Mouse (Mus musculus): ENCODE results near the gene Anapc1.

The Anapc1 gene

GRCm38 (mm10) chr2:128686921-128687557 is at the start of gene Anapc1:
Gene Anapc1 (minus strand): TSS chr2:128687391.
- peak; percentile 91 to 96 for DNase-seq (ENCODE audit: inconsistent age in 2 of 2, low spot score in 1 of 2)

DNA sequence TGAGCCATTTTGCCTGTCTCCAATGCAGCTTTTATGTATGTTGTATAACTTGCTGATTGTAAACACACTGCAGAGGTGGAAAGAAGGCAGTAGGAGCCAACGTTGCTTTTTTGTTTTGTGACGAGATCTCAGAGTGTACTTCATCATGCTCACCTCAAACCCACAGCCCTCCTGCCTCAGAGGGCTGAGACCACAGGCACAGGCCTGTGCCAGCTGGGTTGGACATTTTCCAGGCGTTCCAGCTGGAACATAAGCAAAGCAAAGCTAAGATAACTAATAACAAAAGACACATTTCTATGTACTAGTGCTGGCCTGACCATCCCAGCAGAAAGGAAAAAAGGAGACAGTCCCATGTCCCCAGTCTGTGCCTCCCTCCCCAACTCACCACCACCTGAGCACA is 47.9 kb upstream of the Anapc1 start:
- peak in 1 of 2 experiments; percentile 18 for DNase-seq (ENCODE audit: inconsistent age in 2 of 2, low spot score in 1 of 2)

DNA sequence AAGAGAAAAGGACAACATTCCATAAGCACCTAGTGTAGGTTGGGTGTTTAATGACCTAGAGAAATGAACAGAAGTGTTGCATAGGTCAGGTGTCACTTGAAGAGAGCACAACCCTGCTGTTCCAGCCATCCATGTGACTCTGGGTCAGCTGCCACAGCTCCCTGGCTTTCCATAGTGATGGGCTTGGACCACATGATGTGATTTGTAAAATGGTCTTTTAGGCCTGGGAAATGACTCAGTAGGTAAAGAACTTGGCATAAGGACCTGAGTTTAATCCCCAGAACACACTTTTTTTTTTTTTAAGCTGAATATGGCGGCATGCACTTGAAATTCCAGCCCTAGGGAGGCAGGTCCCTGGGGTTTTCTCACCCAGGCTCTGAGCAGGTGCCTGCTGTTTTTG is 44.8 kb upstream of the Anapc1 start:
- DNase-seq (ENCODE audit: inconsistent age in 2 of 2, low spot score in 1 of 2): no peak

DNA sequence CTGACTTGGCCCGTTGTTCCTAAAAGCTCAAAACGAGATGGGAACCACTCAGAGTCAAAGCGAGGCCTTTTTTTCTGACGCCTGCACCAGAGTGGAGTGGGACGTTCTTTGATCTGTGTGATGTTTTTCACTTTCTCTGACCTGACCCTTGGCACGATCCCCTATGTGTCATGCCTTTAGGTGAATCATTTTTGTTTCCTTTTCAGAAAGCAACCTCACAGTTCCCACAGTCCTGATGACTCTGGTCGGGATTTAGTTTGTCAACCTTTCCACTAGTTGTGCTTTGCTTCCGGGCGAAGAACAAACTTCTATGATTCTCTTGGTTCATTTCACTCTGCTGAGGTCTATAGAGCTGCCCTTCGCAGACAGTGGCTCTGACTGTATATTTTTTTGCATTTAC is 44.3 kb upstream of the Anapc1 start:
- peak in 1 of 2 experiments; percentile 49 for DNase-seq (ENCODE audit: inconsistent age in 2 of 2, low spot score in 1 of 2)

GRCm38 (mm10) chr2:128729141-128729540 is 42.0 kb upstream of the Anapc1 start:
- no peak for DNase-seq (ENCODE audit: inconsistent age in 2 of 2, low spot score in 1 of 2)

DNA sequence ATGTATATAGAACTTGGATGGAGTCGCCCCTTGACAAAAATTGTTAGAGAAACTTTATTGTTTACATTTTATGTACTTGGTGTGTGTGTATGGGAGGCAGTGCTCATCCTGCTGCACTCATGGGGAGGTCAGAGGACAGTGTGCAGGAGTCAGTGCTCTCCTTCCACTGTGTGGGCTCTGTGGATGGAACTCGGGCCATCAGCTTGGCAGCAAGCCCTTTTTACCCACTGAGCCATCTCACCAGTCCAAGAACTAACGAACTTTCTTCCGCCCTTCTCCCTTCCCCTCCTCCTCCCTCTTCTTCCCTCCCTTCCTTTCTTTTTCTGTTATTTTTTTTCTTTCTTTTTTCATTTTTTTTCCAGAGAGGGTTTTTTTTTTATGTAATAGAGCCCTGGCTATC is 40.9 kb upstream of the Anapc1 start:
- DNase-seq (ENCODE audit: inconsistent age in 2 of 2, low spot score in 1 of 2): no peak

DNA sequence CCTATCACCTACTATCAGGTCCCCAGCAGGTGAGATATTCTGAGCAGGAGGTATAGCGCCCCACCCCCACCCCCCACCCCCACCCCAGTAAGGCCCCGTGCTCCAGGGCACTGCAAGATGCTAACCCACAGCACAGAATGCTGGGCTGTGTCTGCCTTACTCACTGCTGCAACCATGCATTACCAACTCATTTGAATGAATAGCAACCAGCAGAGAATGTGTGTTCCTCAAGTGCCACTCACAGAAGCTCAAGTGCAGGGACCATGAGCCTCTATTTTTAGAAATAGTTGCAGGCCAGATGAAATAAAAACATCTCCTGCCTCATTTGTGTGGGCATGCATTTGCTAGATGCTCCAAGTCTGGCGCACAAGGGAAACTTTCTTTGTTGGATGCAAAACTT is 40.4 kb upstream of the Anapc1 start:
- DNase-seq (ENCODE audit: inconsistent age in 2 of 2, low spot score in 1 of 2): no peak

- DNase-seq (ENCODE audit: inconsistent age in 2 of 2, low spot score in 1 of 2): no peak
These were observed 39.4 kb upstream of the Anapc1 start for GRCm38 (mm10) chr2:128726626-128727025.

GRCm38 (mm10) chr2:128726067-128726466 is 38.9 kb upstream of the Anapc1 start:
- DNase-seq (ENCODE audit: inconsistent age in 2 of 2, low spot score in 1 of 2): peak in 1 of 2 experiments; percentile 31

DNA sequence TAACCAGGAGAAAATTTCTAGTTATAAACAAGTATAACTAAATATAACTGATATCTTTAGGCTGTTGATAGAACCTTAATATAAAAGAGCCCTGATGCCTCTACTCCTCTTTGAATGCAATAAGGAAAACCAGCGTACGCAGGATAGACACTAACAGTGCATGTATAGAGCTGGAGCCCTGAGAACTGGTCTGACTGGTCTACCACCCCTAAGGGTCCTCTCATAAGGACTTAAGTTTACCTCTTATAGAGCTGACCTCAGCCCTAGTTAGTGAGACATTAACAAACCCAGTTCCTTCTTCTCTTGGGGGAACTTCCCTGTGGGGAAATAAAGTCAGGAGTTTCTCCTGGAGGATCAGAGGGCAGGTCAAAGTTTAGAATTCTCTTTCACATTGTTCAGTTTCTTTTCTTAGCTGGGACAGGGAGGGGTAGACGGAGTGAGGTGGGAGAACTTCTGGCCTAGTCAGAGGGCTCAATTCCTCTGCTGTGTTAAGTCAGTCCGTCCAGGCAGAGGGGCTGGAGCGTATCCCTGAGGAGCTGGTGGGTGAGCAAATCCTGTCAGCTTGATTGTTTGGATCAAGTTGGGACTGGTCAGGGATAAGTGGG is 35.0 kb upstream of the Anapc1 start:
- no peak for DNase-seq (ENCODE audit: inconsistent age in 2 of 2, low spot score in 1 of 2)

DNA sequence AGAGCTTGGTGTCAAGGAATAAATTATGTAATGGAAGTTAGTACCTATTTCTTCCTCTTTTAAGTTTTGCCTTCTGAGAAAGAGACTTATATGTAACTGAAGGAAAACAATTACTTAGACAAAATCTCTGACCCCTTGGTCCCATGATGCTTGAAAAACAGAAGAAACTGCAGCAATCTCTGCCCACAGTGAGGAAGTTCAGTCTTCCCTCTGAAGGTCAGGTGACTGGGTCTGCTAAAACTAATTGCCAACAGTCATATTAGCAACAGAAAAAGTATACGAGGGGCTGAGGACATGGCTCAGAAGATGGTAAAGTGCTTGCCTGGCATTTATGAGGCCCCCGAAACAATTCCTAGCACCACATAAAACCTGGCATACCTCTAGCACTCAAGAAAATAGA is 32.2 kb upstream of the Anapc1 start:
- no peak for DNase-seq (ENCODE audit: inconsistent age in 2 of 2, low spot score in 1 of 2)

- DNase-seq (ENCODE audit: inconsistent age in 2 of 2, low spot score in 1 of 2): no peak
These were observed 28.8 kb upstream of the Anapc1 start for GRCm38 (mm10) chr2:128715979-128716378.

DNA sequence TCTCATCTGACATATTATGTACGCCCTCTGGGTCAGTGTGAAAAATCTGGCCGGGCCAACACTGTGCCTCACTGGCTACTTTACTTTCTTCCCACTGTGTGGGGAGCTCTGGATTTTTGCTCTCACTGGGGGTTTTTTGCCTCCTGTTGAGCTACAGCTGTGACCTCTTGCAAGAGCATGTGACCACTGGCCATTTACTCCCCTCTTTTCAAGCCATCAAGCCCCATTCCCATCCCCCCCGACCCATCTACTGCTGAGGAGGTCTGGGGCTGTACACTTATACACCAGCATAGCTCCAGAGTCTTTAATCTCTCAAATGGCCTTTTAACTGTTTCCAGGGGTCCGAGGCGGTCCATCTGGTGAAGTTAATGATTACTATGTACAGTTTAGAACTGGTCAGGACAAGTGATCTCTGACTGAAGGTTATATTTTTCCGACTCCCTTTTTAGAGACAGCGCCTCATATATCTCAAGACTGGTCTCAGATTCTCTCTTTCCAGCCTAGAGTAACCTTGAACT is 27.6 kb upstream of the Anapc1 start:
- DNase-seq (ENCODE audit: inconsistent age in 2 of 2, low spot score in 1 of 2): no peak

DNA sequence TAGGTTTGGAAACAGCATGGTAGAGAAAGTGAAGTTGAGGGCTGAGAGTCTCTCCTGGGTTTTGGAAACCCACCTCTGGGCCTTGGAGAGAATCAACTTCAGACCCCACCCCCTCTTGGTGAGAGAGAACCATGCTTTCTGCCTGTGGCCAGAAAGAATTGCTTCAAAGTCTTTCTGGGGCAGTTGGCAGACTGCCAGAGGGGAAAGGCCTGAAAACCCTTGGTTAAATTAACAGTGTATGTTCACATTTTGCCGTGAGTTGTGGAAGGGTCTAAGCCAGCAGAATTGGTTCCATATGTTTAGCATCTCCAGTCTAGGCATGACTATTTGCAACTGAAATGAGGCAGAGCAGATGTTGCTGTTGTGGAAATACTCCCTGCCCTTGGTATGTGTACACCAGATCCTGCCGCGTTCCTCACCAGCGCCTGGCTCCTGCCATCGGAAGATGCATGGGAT is 26.4 kb upstream of the Anapc1 start:
- peak in 1 of 2 experiments; percentile 56 for DNase-seq (ENCODE audit: inconsistent age in 2 of 2, low spot score in 1 of 2)

- no peak for DNase-seq (ENCODE audit: inconsistent age in 2 of 2, low spot score in 1 of 2)
These were observed 25.7 kb upstream of the Anapc1 start for GRCm38 (mm10) chr2:128712940-128713339.

DNA sequence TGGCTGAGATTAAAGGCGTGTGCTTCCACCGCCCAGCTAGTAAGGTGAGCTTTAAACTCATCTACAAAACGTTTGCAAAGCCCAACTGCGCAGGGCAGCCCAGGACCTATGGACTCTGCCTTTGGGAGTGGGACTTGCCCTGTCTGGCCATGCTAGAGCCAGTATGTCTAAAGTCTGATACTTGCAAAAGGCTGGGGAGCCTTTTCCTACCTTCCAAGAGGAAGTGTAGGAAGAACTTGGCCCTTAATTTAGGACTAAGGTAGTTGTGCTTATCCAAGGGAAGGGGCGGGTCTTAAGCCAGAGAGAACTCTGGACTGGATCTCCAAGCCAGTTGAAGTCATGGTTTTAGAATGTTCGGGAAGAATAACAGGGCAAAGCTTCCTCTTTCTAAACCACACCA is 23.4 kb upstream of the Anapc1 start:
- DNase-seq (ENCODE audit: inconsistent age in 2 of 2, low spot score in 1 of 2): no peak

DNA sequence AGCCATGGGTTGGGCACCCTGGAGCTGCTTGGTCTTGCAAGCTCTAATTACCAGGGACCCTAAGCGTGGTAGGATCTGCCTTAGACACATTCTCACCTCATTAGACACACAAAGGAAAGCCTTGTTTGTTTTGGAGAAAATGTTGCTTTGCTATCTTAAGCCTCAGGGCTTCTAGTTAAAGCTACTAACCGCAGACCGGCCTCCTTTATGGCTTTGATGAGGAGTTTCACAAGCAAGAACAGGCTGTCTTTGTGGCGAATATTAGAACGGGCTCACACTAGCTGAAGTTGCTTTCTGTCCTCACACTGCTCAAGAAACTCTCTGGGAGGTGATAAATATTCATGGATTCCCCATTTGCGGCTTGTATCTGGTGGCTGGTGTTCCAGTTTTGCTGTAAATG is 22.1 kb upstream of the Anapc1 start:
- DNase-seq (ENCODE audit: inconsistent age in 2 of 2, low spot score in 1 of 2): no peak

DNA sequence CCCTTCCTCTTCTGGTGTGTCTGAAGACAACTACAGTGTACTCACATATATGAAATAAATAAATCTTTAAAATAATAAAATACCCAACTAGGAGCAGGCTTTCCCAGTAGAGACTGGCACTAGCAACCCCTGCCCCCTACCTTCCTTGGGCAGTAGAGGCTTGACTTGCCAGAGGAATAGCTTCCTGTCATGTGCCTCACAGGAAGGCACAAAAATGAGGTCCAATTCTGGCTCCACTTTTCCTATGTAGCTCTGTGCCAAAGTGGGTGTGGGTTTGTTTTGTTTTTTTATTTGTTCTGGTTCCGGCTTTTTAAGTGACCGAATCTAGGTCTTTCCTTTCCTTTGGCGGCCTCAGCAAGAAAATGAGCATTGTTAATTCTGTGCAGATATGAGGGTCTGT is 17.3 kb upstream of the Anapc1 start:
- peak; percentile 20 to 62 for DNase-seq (ENCODE audit: inconsistent age in 2 of 2, low spot score in 1 of 2)

DNA sequence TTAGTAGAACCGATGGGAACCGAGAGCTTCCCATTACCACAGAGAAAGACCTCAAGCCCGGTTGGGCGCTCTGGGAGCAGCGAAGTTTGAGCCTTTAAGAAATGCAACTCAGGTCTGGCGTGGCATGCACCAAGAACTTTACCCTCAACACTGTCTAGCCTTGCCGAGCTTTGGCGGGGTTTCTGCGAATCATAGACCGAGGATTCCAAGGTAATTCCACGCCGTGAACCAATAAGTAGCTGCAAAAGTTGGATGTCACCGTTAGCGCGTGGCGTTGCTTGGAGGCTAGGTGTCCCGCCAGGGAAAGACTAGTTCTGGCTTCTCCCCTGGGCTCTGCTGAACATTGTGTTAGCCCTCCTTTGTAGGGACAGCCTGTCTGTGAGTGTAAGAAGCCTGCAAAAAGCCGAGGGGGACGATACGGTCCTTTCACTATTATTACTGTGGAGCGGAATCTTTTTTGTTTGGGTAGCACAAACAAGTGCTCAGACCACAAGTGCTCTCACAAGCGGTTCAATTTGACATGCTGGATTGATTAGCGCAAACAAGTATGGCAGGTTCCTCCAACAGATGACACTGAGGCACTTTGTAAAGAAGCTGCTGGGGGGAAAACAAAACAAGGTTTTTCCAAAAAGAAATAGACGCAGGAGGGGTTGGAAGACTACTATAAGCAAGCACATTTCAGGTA is 12.2 kb upstream of the Anapc1 start:
- no peak for DNase-seq (ENCODE audit: inconsistent age in 2 of 2, low spot score in 1 of 2)

DNA sequence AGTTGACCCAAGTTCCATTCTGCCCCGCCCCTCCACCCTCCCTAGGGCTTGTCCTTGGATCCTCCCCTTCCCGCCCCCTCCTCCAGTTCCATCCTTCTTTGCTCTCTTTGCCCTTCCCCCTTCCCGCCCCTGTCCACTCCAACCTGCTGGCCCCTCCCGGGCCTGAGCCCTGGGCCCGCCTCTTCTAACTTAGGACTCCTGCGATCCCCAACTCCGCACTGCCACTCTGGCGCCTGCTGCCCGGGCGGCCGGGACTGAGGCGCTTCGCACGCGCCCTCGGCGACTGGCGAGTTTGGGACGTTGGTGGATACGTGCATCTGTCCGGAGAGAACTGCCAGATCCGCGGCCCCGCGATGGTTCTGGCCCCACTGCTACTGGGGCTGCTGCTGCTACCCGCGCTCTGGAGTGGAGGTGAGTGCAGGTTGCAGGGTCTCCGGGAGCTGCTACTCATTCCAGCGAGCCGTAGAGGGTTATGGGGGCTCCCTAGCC is 11.5 kb upstream of the Anapc1 start, which contains the start of gene Mertk:
Gene Mertk, plus strand, starts transcription at position 264 of the 489 bp plus-strand sequence.
- peak; percentile 88 to 93 for DNase-seq (ENCODE audit: inconsistent age in 2 of 2, low spot score in 1 of 2)

DNA sequence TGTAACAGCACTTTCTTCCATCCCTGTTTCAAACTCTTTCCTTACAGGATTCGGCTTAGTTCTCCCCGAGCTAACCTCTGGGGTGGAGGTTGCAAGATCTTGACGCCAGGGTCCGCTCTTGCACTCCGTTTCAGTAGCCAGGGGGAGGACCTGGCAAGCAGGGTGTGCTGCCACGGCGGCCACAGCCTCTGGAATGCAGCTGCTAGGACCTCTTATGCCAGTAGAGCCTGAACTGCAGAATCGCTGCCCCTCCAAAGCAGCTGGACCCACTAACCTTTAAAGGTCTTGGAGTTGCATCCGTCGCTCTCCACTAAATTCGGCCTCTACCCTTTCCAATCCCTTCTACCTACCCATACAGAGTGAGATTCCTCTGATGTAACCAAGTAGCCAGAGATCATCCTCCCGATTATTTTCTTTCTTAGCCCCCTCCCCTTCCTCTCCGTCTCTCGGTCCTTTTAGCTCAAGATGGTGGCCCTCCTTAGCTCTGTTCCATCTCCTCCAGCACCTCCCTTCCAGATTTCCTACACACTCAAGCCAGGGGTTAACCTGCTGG is 11.0 kb upstream of the Anapc1 start:
- DNase-seq (ENCODE audit: inconsistent age in 2 of 2, low spot score in 1 of 2): peak; percentile 89 to 95
